Mouse (Mus musculus) forebrain, embryonic 16.5 days (tissue): ENCODE data around the gene Slc35b3. TPM values are rescaled to one million over a fixed set of nuclear protein-coding genes. Genes with fewer than 3 reads are reported as not detected.

Experiments used
- ATAC-seq: fragments of 200-750 bp; cut with Nextera tagmentation; 2 replicates; pipeline ENCODE4 v1.8.0; 2017; ENCODE audit warnings: mild to moderate bottlenecking, moderate library complexity
- H3K27ac ChIP-seq: fragments of 300-500 bp; sonication (generic); 2 replicates; pipeline ENCODE4 v1.5.1; 2014; ENCODE audit warnings: low read length, control low read depth
- H3K27me3 ChIP-seq: fragments of 300-500 bp; sonication (generic); replicated peaks from 2 replicates; pipeline ENCODE4 v1.6.1; 2014; ENCODE audit warnings: low read length; ENCODE audit not compliant: control insufficient read depth, insufficient read depth
- H3K36me3 ChIP-seq: fragments of 300-500 bp; sonication (generic); 2 replicates; pipeline ENCODE4 v1.6.1; 2014; ENCODE audit not compliant: control insufficient read depth, insufficient read depth
- H3K4me1 ChIP-seq: fragments of 300-500 bp; sonication (generic); replicated peaks from 2 replicates; pipeline ENCODE4 v1.6.1; 2014; ENCODE audit warnings: low read length; ENCODE audit not compliant: control insufficient read depth, insufficient read depth
- H3K4me2 ChIP-seq: fragments of 300-500 bp; sonication (generic); 2 replicates; pipeline ENCODE4 v1.6.1; 2014; ENCODE audit warnings: mild to moderate bottlenecking, low read length, control low read depth
- H3K4me3 ChIP-seq: fragments of 300-500 bp; sonication (generic); replicated peaks from 2 replicates; pipeline ENCODE4 v1.5.1; 2014; ENCODE audit warnings: mild to moderate bottlenecking, low read length, control low read depth
- H3K9ac ChIP-seq: fragments of 300-500 bp; sonication (generic); replicated peaks from 2 replicates; pipeline ENCODE4 v1.6.1; 2014; ENCODE audit warnings: low read depth, low read length, control low read depth
- H3K9me3 ChIP-seq: fragments of 300-500 bp; sonication (generic); 2 replicates; pipeline ENCODE4 v1.6.1; 2016; ENCODE audit warnings: low read length; ENCODE audit not compliant: control insufficient read depth
- WGBS: fragments of 180-500 bp; shearing (Covaris S2); extraction: QIAGEN DNeasy Blood & Tissue Kit; methylation state at CpG from one replicate; pipeline ENCODE4 v1.1.7; 2014; 5-methylcytosine and 5-hydroxymethylcytosine counted together
- polyA plus RNA-seq: library from polyadenylated mRNA; unstranded; fragments of >200 nt; fragmentation: Nextera tagmentation; extraction: Ambion mirVana; gene quantifications from 2 replicates; pipeline ENCODE4 v1.2.1, GENCODE M21; 2015

Gene Slc35b3
- polyA plus RNA-seq, 1 experiment from 2014 or later: 35.9 TPM

DNA sequence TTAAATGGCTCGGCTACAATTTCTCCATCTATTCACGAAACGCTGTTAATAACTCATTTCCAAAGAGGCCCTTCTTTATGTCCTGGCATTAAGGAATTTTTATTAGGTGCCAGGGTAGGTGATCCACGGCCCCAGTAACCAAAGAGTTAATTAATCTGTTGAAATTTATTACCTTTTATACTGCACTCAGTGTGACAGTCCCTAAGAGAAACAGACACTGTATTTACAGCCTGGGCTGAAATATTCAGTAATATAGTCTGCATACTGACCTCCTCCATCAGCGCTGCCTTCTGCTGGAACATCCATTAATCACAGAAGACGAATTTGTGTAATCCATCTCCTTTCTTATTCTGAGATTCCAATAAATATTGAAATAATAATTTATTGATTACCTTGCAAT, 16.3 kb upstream of the Slc35b3 start:
- no peaks in the 10 kb centered on the region for H3K9me3 ChIP-seq
- ATAC-seq: no peak
- WGBS: 71% methylated on average over 6 of the region's 6 CpGs

DNA sequence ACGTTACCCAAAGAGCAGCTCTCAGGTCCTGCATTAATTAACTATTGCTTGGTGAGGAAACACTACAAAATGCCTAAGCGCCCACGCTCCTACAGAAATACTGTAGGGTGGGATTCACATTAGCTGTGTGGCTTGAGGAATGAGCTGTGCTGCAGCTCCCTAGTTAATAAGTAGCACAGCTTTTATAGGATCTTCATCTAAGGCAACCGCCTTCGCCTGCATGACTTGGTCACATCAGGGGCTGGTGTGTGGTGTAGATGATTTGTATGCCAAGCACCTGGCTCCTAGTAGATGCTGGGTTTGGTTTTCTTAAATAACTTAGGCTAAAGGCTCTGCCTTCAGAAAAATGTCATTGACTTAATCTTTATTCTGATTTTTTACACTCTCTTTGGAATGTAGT, 15.2 kb upstream of the Slc35b3 start:
- Histone ChIP-seq H3K4me2 (no peak overlapping the region), H3K4me3 (no peak overlapping the region), H3K36me3 (no peaks in the 10 kb centered on the region), H3K9me3 (no peaks in the 10 kb centered on the region), H3K27me3 (no peaks in the 10 kb centered on the region), H3K9ac (no peak overlapping the region), H3K4me1 (no peaks in the 10 kb centered on the region), H3K27ac (no peak overlapping the region)
- WGBS: 92% methylated on average over 5 of the region's 5 CpGs
- no peak for ATAC-seq

More for the DNA sequence above, 16.3 kb upstream of the Slc35b3 start:
- H3K9ac ChIP-seq: no peak overlapping the region
- no peak overlapping the region for H3K4me3 ChIP-seq
- H3K27me3 ChIP-seq: no peaks in the 10 kb centered on the region
- H3K36me3 ChIP-seq: no peaks in the 10 kb centered on the region
- H3K4me1 ChIP-seq: no peaks in the 10 kb centered on the region
- no peak overlapping the region for H3K27ac ChIP-seq
- H3K4me2 ChIP-seq: no peak overlapping the region

DNA sequence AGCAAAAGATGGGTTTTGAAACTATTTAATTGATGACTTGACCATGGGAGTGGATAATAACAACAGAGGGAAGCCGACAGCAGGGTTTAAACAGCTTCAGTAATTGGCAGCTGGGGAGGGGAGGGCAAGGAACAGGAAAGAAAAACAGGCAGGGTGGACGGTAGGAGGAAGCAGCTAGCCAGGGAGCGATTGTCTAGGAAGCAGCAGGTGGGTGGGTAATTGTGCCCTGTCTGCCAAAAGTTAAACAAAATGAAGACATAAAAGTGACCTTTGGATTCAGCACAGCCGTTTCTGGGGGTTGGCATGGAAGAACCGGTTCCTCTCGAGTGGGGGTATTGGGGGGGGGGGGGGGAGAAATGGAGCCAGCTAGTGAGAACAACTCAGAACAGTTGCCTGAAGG, 11.9 kb upstream of the Slc35b3 start:
- no peaks in the 10 kb centered on the region for H3K4me1 ChIP-seq
- H3K27ac ChIP-seq: no peak overlapping the region
- no peak for ATAC-seq
- H3K4me2 ChIP-seq: no peak overlapping the region
- H3K4me3 ChIP-seq: no peak overlapping the region
- no peak overlapping the region for H3K9ac ChIP-seq
- no peaks in the 10 kb centered on the region for H3K9me3 ChIP-seq
- H3K27me3 ChIP-seq: no peaks in the 10 kb centered on the region
- H3K36me3 ChIP-seq: no peaks in the 10 kb centered on the region
- WGBS: 4% methylated on average over 6 of the region's 6 CpGs

DNA sequence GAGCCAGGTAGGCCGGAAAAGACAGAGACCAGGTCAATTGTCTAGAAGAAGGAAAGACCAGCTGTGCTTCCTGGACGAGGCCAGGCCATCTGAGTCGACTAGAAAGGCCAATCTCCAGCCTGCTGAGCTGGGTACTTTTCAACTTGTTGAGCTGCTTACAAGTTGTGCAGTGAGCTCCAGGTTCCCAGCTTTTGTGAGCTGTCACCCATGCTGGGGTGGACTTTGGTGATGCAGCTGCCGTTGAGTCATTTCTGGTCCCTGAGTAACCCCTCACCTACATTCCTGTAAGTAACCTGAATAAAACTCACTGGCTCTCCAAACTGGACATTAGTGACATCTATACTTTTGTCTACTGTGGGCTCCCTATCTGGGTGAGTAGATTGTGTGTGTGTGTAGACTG, 10.4 kb upstream of the Slc35b3 start:
- WGBS: 77% methylated on average over 4 of the region's 4 CpGs
- H3K9me3 ChIP-seq: no peaks in the 10 kb centered on the region
- H3K4me1 ChIP-seq: no peaks in the 10 kb centered on the region
- H3K4me3 ChIP-seq: no peak overlapping the region
- ATAC-seq: no peak
- H3K27ac ChIP-seq: no peak overlapping the region
- H3K4me2 ChIP-seq: no peak overlapping the region
- H3K9ac ChIP-seq: no peak overlapping the region
- no peaks in the 10 kb centered on the region for H3K36me3 ChIP-seq
- no peaks in the 10 kb centered on the region for H3K27me3 ChIP-seq

DNA sequence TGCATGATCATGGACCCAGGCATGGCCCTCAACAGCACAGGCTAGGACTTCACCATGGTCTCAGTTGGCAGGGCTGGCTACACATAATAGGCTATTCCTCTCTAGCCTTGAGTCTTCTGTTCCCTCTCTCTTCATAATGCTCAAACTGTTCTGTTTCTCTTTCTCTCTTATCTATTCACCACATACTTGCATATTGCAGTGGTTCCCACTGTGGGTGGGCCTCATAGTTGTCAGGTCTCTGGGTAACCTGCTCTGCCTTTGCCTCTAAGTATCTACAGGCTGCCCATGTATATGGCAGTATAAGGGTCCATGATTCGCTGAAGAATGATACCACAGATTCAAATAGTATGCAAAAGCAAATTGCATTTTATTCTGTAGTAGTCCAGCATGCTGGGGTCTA, 6.8 kb upstream of the Slc35b3 start:
- Histone ChIP-seq H3K36me3 (no peaks in the 10 kb centered on the region), H3K4me2 (no peak overlapping the region), H3K27me3 (no peaks in the 10 kb centered on the region), H3K4me1 (no peaks in the 10 kb centered on the region), H3K4me3 (no peak overlapping the region), H3K9me3 (no peaks in the 10 kb centered on the region), H3K9ac (no peak overlapping the region), H3K27ac (no peak overlapping the region)
- no peak for ATAC-seq
- WGBS: 88% methylated on average over 1 of the region's 1 CpGs

DNA sequence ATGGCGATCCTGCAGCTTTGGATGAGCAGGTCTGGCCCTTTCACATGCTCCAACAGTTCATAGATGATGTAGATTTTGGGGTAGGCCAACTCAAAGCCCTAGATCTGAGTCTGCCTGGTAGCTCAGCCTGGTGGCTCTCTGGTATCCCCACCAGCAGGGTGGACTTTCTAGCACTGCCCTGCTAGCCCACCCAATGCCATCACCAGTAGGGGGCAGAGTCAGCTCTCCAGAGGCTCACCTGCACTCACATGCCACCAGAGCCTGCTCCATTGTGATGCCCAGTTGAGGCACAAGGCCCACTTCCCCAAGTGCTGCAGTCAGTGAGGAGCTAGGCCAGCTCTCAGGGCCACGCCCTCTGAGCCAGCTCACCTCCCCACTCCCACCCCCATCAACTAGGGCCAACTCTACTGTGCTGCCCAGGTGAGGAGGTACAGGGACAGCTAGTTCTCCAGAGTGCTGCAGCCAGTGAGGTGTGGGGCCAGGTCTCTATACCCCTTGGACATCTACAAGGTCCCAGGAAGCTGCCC, 6.3 kb upstream of the Slc35b3 start:
- Histone ChIP-seq H3K36me3 (no peaks in the 10 kb centered on the region), H3K9ac (no peak overlapping the region), H3K4me2 (no peak overlapping the region), H3K27ac (no peak overlapping the region), H3K4me3 (no peak overlapping the region), H3K27me3 (no peaks in the 10 kb centered on the region), H3K9me3 (no peaks in the 10 kb centered on the region), H3K4me1 (no peaks in the 10 kb centered on the region)
- no peak for ATAC-seq
- 81% methylated on average over 2 of the region's 2 CpGs for WGBS

DNA sequence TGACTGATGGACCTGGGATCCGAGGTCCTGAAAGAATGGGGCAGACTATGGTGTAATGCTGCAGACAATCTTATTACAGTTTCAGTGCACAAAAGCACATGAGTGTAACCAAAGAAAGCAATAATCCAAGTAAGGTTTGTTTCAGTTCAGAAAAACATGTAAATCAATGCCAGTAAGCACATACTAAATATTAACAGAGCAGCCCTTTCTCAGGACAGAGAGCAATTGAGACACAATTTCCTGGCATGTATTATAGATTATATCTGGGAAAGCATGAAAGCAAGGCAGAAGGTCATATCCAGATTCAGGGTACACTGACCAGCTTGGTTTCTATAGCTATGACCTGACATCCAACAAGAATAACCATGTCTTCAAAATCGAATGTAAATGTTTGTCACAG, 2.1 kb upstream of the Slc35b3 start:
- 81% methylated on average over 2 of the region's 2 CpGs for WGBS
- no peak overlapping the region for H3K27ac ChIP-seq
- H3K4me3 ChIP-seq: no peak overlapping the region
- no peaks in the 10 kb centered on the region for H3K36me3 ChIP-seq
- H3K4me1 ChIP-seq: peaks cover 18% of the 10 kb centered on the region
- H3K27me3 ChIP-seq: no peaks in the 10 kb centered on the region
- H3K4me2 ChIP-seq: no peak overlapping the region
- no peaks in the 10 kb centered on the region for H3K9me3 ChIP-seq
- no peak overlapping the region for H3K9ac ChIP-seq
- ATAC-seq: no peak

DNA sequence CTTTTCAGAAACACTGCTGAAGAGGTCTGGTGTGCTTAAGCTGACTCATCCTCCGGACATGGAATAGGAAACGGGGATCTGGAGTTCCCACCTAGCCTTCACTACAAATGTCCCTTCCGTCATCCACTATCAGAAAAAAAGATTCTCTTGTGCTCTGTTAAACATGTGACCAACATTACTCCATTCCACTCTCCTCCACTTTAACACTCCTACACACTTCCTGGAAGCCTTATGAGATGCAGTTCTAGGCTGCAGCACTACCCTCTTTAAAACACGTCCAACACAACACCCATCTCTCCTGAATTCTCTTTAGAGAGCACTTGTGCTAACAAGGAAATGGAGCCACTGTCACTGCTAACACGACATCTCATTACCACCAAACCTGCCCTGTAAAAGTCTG, 2.6 kb downstream of the Slc35b3 start:
- Histone ChIP-seq H3K27ac (no peak overlapping the region), H3K36me3 (peaks cover 10% of the 10 kb centered on the region; the same call in 1 of the 2 replicates), H3K4me1 (peaks cover 19% of the 10 kb centered on the region), H3K9ac (no peak overlapping the region), H3K4me3 (no peak overlapping the region), H3K4me2 (no peak overlapping the region), H3K27me3 (no peaks in the 10 kb centered on the region), H3K9me3 (no peaks in the 10 kb centered on the region)
- no peak for ATAC-seq
- WGBS: 75% methylated on average over 5 of the region's 5 CpGs

DNA sequence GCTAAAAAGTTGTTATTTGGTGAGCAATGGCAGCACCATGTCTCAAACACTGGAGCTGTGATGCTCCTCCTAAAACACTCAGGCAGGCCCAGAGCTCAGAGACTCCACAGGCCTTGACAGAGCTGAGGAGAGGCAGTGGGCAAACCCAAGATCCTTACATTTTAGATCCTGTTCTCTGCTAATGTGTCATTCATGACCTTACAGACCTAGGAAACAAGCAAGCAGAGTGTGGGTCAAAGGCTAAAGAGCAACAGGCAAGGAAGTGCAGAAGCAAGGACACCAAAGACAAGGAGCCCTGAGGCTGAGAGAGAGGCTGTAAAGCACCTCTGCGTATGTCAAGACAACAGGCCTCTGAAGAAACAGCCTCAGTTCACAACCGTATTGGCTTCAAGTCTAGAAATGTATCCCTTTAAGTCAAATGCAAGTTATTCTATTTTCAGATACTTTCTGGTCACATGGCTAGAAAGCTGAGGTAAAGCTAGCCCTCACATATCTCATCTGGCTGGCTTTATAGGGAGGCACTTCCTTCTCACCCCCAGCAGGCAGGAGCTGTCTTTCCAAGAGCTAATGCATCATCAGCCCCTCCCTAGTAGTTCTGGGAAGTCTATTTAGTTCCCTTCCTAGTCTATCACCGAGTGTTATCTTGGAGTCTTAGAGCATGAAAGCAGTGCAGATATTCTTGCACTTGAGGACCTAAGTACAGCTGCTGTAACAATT, 14.2 kb downstream of the Slc35b3 start:
- no peaks in the 10 kb centered on the region for H3K9me3 ChIP-seq
- H3K27me3 ChIP-seq: no peaks in the 10 kb centered on the region
- no peak overlapping the region for H3K9ac ChIP-seq
- no peaks in the 10 kb centered on the region for H3K4me1 ChIP-seq
- WGBS: 86% methylated on average over 3 of the region's 3 CpGs
- peaks cover 12% of the 10 kb centered on the region for H3K36me3 ChIP-seq
- no peak overlapping the region for H3K27ac ChIP-seq
- no peak overlapping the region for H3K4me2 ChIP-seq
- no peak for ATAC-seq
- no peak overlapping the region for H3K4me3 ChIP-seq

DNA sequence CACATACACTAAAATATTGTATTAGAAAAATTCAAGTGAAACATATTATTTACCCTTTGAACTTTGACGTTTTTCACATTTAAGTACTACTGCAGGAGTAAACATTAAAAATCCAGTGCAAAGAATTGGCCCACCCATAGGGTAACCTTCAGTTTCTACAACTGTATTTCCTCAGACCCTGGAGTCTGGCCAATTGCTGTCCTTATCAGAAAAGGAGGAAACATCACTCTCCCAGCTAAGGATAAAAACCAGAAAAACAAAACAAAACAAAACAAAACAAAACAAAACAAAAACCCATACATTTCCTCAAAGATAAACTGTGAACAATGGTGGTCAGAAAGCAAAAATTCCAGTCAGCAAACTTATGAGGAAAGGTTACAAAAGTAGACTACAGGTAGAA, 14.9 kb downstream of the Slc35b3 start:
- 85% methylated on average over 1 of the region's 1 CpGs for WGBS
- Histone ChIP-seq H3K36me3 (peaks cover 13% of the 10 kb centered on the region), H3K27ac (no peak overlapping the region), H3K27me3 (no peaks in the 10 kb centered on the region), H3K9ac (no peak overlapping the region), H3K4me2 (no peak overlapping the region), H3K4me1 (no peaks in the 10 kb centered on the region), H3K9me3 (no peaks in the 10 kb centered on the region), H3K4me3 (no peak overlapping the region)
- no peak for ATAC-seq
